Mouse (Mus musculus) lung, postnatal 0 days (tissue): Measurements from ENCODE around the gene Lrrk2. TPM values are rescaled to one million over a fixed set of nuclear protein-coding genes. Genes with fewer than 3 reads are reported as not detected.

ENCODE experiments used
- ATAC-seq: fragments of 200-750 bp; cut with Nextera tagmentation; 2 replicates; pipeline ENCODE4 v1.8.0; 2017; ENCODE audit warnings: moderate library complexity
- DNase-seq: peaks from one replicate; pipeline ENCODE4 v3.0.0-alpha.2; 2016; ENCODE audit warnings: low spot score
- H3K27ac ChIP-seq: fragments of 300-500 bp; sonication (generic); 2 replicates; pipeline ENCODE4 v1.5.1; 2014; ENCODE audit warnings: antibody characterized with exemption, mild to moderate bottlenecking, low read length, mixed read lengths
- H3K27me3 ChIP-seq: fragments of 300-500 bp; sonication (generic); replicated peaks from 2 replicates; pipeline ENCODE4 v1.6.1; 2014; ENCODE audit warnings: low read length, mixed read lengths; ENCODE audit not compliant: insufficient read depth
- H3K36me3 ChIP-seq: fragments of 300-500 bp; sonication (generic); 2 replicates; pipeline ENCODE4 v1.6.1; 2014; ENCODE audit warnings: low read length, mixed read lengths; ENCODE audit not compliant: insufficient read depth
- H3K4me1 ChIP-seq: fragments of 300-500 bp; sonication (generic); 2 replicates; pipeline ENCODE4 v1.6.1; 2014; ENCODE audit warnings: antibody characterized with exemption, low read depth, low read length, mixed read lengths; ENCODE audit not compliant: insufficient read depth
- H3K4me2 ChIP-seq: fragments of 300-500 bp; sonication (generic); replicated peaks from 2 replicates; pipeline ENCODE4 v1.6.1; 2014; ENCODE audit warnings: low read depth, mild to moderate bottlenecking, low read length, moderate library complexity, mixed read lengths
- H3K4me3 ChIP-seq: fragments of 300-500 bp; sonication (generic); 2 replicates; pipeline ENCODE4 v1.5.1; 2014; ENCODE audit warnings: low read depth, low read length
- H3K9ac ChIP-seq: fragments of 300-500 bp; sonication (generic); replicated peaks from 2 replicates; pipeline ENCODE4 v1.6.1; 2014; ENCODE audit warnings: low read depth, mild to moderate bottlenecking
- H3K9me3 ChIP-seq: fragments of 300-500 bp; sonication (generic); 2 replicates; pipeline ENCODE4 v1.6.1; 2016; ENCODE audit warnings: low read length, mixed read lengths
- CTCF ChIP-seq: IDR thresholded peaks from 2 replicates; pipeline ENCODE4 v1.5.1; 2016; ENCODE audit warnings: antibody characterized with exemption, mild to moderate bottlenecking
- EP300 ChIP-seq: IDR thresholded peaks from 2 replicates; pipeline ENCODE4 v1.6.1; 2016; ENCODE audit warnings: antibody characterized with exemption, mild to moderate bottlenecking, control low read depth
- WGBS: fragments of 180-500 bp; shearing (Covaris S2); extraction: QIAGEN DNeasy Blood & Tissue Kit; methylation state at CpG from one replicate; pipeline ENCODE4 v1.1.7; 2014; 5-methylcytosine and 5-hydroxymethylcytosine counted together
- polyA plus RNA-seq: library from polyadenylated mRNA; unstranded; fragments of >200 nt; fragmentation: Nextera tagmentation; extraction: Ambion mirVana; gene quantifications from 2 replicates; pipeline ENCODE4 v1.2.1, GENCODE M21; 2015

Lrrk2 gene
- polyA plus RNA-seq, 1 experiment from 2014 or later: 31.6 TPM

DNA sequence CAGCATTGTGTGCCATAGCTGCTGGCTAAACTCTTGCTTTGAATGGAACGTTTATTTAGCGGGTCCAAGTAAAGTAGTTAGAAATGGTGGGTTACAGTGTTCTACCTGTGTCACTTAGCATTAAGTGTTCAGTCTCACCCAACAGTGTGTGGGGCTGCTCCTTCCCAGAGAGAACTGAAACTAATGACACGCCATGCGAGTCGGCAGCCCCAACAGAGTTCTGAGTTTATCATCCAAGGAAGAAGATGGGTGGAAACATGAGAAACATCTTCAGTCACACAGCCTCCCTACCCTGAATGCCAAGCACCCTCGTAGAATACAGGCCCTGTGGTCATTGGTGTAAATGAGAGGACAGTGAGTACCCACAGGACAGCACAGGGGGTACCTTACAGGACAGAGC lies 14.7 kb upstream of the Lrrk2 start:
- Histone ChIP-seq H3K27me3 (no peaks in the 10 kb centered on the region), H3K9me3 (no peaks in the 10 kb centered on the region), H3K9ac (no peak overlapping the region), H3K27ac (no peak overlapping the region), H3K4me2 (no peak overlapping the region), H3K4me3 (no peak overlapping the region), H3K4me1 (no peaks in the 10 kb centered on the region), H3K36me3 (no peaks in the 10 kb centered on the region)
- 84% methylated on average over 6 of the region's 6 CpGs for WGBS
- DNase-seq (no peak), ATAC-seq (no peak)
- no peak for TF ChIP-seq CTCF
- TF ChIP-seq EP300: no peak

DNA sequence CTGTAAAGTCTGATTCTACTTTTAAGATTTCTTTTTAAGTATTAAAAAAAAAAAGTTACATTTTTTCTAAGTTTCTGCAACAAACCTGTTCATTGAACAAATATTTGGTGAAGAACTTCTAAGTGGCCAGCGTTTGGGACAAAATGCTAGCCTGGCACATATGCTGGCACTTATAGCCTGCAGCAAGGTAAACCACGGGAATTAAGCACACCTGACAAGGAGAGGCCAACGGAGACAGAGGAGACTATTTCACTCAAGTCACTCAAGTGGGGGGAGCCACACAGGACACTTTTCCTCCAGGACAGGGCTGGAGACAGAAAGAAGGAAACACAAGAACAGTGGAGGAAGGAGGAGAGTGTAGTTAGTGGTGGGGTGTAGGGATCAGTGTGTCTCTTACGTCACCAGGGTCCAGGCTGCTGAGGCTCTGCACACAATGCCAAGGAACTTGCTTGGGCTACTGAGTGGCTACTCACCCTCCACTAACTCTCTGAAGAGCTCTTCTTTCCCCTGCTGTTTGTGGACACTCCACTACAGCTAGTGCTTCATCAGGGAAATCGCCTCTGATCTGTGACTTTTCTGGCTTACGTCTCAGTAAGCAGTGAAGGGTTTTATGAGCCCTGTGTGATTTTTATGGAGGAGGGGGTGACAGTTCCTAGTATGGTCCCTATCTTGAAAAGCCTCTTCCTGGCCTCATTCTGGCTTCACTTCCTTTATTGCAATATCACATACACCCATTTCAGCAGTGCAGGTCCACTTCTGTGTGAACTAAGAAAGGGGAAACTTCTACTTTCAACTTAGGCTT lies 12.5 kb upstream of the Lrrk2 start:
- Histone ChIP-seq H3K9me3 (no peaks in the 10 kb centered on the region), H3K4me1 (no peaks in the 10 kb centered on the region; the same call in 1 of the 2 replicates), H3K27me3 (no peaks in the 10 kb centered on the region), H3K9ac (no peak overlapping the region), H3K4me3 (no peak overlapping the region), H3K27ac (peak overlapping the region; percentile 64; the same call in 1 of the 2 replicates), H3K4me2 (no peak overlapping the region), H3K36me3 (no peaks in the 10 kb centered on the region)
- no peak for TF ChIP-seq CTCF
- peak; percentile 65 for TF ChIP-seq EP300
- WGBS: 61% methylated on average over 6 of the region's 6 CpGs
- peak; percentile 86 for DNase-seq
- peak; percentile 84 for ATAC-seq

DNA sequence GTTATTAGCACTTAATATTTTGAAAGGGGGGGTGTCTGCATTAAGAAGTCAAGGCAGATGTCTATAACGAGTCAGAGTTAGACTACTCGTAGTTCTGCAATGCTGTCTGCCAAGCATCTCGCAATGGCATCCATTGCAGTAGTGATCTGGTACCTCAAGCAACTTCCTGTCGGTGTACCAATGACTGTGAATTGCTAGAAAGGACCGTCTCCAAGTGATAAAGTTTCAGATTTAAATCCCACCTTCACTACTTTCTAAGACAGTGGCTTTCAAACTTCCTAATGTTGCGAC lies 12.0 kb upstream of the Lrrk2 start:
- no peak overlapping the region for H3K4me3 ChIP-seq
- no peak for ATAC-seq
- H3K27ac ChIP-seq: 0 out of 2 replicates have a peak overlapping the region, but pooled peaks have one; percentile 64
- H3K36me3 ChIP-seq: no peaks in the 10 kb centered on the region
- TF ChIP-seq EP300 (no peak), CTCF (no peak)
- DNase-seq: no peak
- H3K9me3 ChIP-seq: no peaks in the 10 kb centered on the region
- H3K4me2 ChIP-seq: no peak overlapping the region
- no peaks in the 10 kb centered on the region for H3K27me3 ChIP-seq
- no peaks in the 10 kb centered on the region; the same call in 1 of the 2 replicates for H3K4me1 ChIP-seq
- no peak overlapping the region for H3K9ac ChIP-seq
- 62% methylated on average over 6 of the region's 6 CpGs for WGBS

DNA sequence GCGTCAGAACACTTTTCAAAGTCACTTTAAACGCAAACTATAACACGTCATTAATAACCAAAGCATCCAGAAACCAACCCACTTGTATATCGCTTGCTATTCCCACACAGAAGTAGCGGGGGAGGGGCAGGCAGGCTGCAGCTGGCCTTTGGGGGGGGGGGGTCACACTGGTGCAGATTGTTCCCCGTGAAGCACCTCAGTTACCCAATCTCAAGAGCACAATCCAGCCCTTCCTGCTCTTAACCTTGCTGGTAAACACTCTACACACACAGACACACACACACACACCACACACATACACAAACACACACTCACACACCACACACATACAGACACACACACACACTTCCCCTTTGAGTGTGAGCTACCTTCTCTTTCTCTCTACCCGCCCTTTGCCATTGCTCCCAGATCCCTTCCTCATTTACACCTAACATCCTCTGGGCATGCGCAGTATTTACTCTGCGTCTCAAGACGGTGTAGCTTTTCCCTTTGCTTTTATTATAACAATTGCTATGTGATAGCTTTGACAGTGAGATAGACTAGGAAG lies 8.3 kb upstream of the Lrrk2 start:
- Histone ChIP-seq H3K9ac (no peak overlapping the region), H3K4me2 (no peak overlapping the region), H3K36me3 (no peaks in the 10 kb centered on the region), H3K4me1 (no peaks in the 10 kb centered on the region; the same call in 1 of the 2 replicates), H3K4me3 (no peak overlapping the region), H3K27me3 (no peaks in the 10 kb centered on the region), H3K27ac (0 out of 2 replicates have a peak overlapping the region, but pooled peaks have one; percentile 44), H3K9me3 (no peaks in the 10 kb centered on the region)
- ATAC-seq (peak; percentile 79), DNase-seq (peak; percentile 87)
- 39% methylated on average over 10 of the region's 10 CpGs for WGBS
- no peak for TF ChIP-seq CTCF
- TF ChIP-seq EP300: peak; percentile 58

DNA sequence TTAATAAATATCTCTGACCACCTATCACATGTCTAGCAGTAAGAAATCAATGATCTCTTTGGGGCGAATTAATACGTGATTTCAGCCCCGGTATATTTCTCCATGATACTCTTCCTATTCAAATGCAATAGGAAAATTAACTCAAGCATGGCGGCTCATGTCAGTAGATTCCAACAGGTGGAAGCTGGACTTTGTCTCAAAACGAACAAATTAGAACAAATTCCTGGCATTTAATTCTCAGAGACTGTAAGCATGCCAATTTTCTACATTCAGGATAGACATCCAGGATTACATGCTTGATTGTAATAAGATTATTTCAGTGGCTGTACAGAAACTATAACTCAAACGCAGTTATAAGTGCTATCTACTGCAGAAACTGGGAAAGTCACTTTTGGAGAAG lies 7.4 kb upstream of the Lrrk2 start:
- H3K36me3 ChIP-seq: no peaks in the 10 kb centered on the region
- H3K27ac ChIP-seq: no peak overlapping the region
- DNase-seq (no peak), ATAC-seq (no peak)
- H3K4me2 ChIP-seq: no peak overlapping the region
- H3K4me3 ChIP-seq: no peak overlapping the region
- WGBS: 83% methylated on average over 6 of the region's 6 CpGs
- TF ChIP-seq EP300 (no peak), CTCF (no peak)
- H3K4me1 ChIP-seq: no peaks in the 10 kb centered on the region; the same call in 1 of the 2 replicates
- no peaks in the 10 kb centered on the region for H3K9me3 ChIP-seq
- H3K27me3 ChIP-seq: no peaks in the 10 kb centered on the region
- H3K9ac ChIP-seq: no peak overlapping the region

DNA sequence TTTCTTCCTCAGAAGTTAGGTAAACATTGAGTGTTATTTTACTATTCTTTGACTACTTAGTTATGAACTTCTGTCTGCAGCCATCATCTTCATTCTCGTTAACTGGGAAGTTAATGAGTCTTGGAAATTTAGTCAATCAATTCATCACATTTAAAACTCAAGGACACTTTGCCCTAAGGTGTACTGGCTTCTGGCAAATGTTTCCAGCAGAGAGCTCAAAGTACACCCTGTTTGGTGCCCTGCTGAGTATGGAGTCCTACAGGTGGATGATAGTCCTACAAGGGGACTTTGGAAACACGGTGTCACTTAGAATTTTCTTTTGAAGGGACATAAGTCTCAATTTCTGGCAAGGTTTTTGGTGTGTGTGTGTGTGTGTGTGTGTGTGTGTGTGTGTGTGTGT lies 1.8 kb upstream of the Lrrk2 start:
- no peaks in the 10 kb centered on the region for H3K27me3 ChIP-seq
- DNase-seq (no peak), ATAC-seq (no peak)
- no peaks in the 10 kb centered on the region for H3K36me3 ChIP-seq
- TF ChIP-seq EP300: no peak
- TF ChIP-seq CTCF: 0 out of 2 replicates have a peak, but pooled peaks have one; percentile 3
- H3K9me3 ChIP-seq: no peaks in the 10 kb centered on the region
- no peak overlapping the region for H3K27ac ChIP-seq
- no peaks in the 10 kb centered on the region for H3K4me1 ChIP-seq
- H3K4me2 ChIP-seq: no peak overlapping the region
- H3K9ac ChIP-seq: no peak overlapping the region
- 75% methylated on average over 2 of the region's 2 CpGs for WGBS
- H3K4me3 ChIP-seq: no peak overlapping the region
